Mouse (Mus musculus) neural tube, embryonic 11.5 days (tissue): ENCODE data around the gene Polr3a. TPM values are rescaled to one million over a fixed set of nuclear protein-coding genes. Genes with fewer than 3 reads are reported as not detected.

Experiments used
- ATAC-seq: fragments of 200-750 bp; cut with Nextera tagmentation; 2 replicates; pipeline ENCODE4 v1.8.0; 2017; ENCODE audit warnings: moderate number of reproducible peaks, mild to moderate bottlenecking, moderate TSS enrichment, moderate library complexity; ENCODE audit not compliant: insufficient read depth, low FRiP score, low TSS enrichment
- DNase-seq: peaks from one replicate; pipeline ENCODE4 v3.0.0-alpha.2; 2015; ENCODE audit warnings: low spot score
- H3K27ac ChIP-seq: fragments of 300-500 bp; sonication (generic); 2 replicates; pipeline ENCODE4 v1.5.1; 2014; ENCODE audit warnings: low read depth, mild to moderate bottlenecking, low read length
- H3K27me3 ChIP-seq: fragments of 300-500 bp; sonication (generic); 2 replicates; pipeline ENCODE4 v1.6.1; 2014; ENCODE audit warnings: mild to moderate bottlenecking, low read length, mixed read lengths; ENCODE audit not compliant: control insufficient read depth, insufficient read depth
- H3K36me3 ChIP-seq: fragments of 300-500 bp; sonication (generic); 2 replicates; pipeline ENCODE4 v1.6.1; 2014; ENCODE audit warnings: mild to moderate bottlenecking, low read length, moderate library complexity, mixed read lengths; ENCODE audit not compliant: control insufficient read depth, insufficient read depth
- H3K4me1 ChIP-seq: fragments of 300-500 bp; sonication (generic); 2 replicates; pipeline ENCODE4 v1.6.1; 2014; ENCODE audit warnings: low read length, mixed read lengths; ENCODE audit not compliant: control insufficient read depth, insufficient read depth
- H3K4me2 ChIP-seq: fragments of 300-500 bp; sonication (generic); 2 replicates; pipeline ENCODE4 v1.6.1; 2014; ENCODE audit warnings: low read depth, mild to moderate bottlenecking, moderate library complexity
- H3K4me3 ChIP-seq: fragments of 300-500 bp; sonication (generic); 2 replicates; pipeline ENCODE4 v1.5.1; 2014; ENCODE audit warnings: low read depth, low read length
- H3K9ac ChIP-seq: fragments of 300-500 bp; sonication (generic); 2 replicates; pipeline ENCODE4 v1.6.1; 2014; ENCODE audit warnings: mild to moderate bottlenecking, low read length
- H3K9me3 ChIP-seq: fragments of 300-500 bp; sonication (generic); 2 replicates; pipeline ENCODE4 v1.6.1; 2016; ENCODE audit warnings: low read length; ENCODE audit not compliant: control insufficient read depth
- WGBS: fragments of 180-500 bp; shearing (Covaris S2); extraction: QIAGEN DNeasy Blood & Tissue Kit; methylation state at CpG from one replicate; pipeline ENCODE4 v1.1.7; 2014; 5-methylcytosine and 5-hydroxymethylcytosine counted together
- polyA plus RNA-seq: library from polyadenylated mRNA; unstranded; fragments of >200 nt; fragmentation: Nextera tagmentation; extraction: Ambion mirVana; gene quantifications from 2 replicates; pipeline ENCODE4 v1.2.1, GENCODE M21; 2014

The Polr3a gene
- polyA plus RNA-seq, 1 experiment from 2014 or later = 21.5 TPM

GRCm38 (mm10) chr14:24510679-24511078, 23.8 kb upstream of the Polr3a start:
- 0 out of 2 replicates have a peak, but pooled peaks cover 3% of the 10 kb centered on the region for H3K9me3 ChIP-seq
- no peak overlapping the region for H3K9ac ChIP-seq
- H3K4me3 ChIP-seq = no peak overlapping the region
- H3K27me3 ChIP-seq = no peaks in the 10 kb centered on the region
- H3K4me1 ChIP-seq = peaks cover 17% of the 10 kb centered on the region
- DNase-seq (no peak), ATAC-seq (no peak)
- H3K36me3 ChIP-seq = no peaks in the 10 kb centered on the region
- H3K27ac ChIP-seq = no peak overlapping the region
- H3K4me2 ChIP-seq = no peak overlapping the region
- 81% methylated on average over 2 of the region's 2 CpGs for WGBS

DNA sequence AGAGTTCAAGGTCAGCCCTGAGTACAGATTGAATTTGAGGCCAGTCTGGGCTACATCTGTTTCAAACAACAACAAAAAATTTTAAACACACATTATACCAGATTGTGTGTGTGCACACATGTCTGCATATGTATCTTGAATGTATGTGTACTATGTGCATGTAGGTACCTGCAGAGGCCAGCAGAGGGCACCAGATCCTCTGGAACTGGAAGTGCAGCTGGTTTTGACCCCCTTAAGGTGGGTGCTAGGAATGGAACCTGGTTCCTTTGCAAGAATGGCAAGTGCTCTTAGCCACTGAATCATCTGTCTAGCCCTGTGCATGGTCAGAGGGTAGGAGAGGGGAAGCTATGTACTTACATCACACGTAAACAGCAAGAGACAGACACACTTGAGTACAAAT, 23.4 kb upstream of the Polr3a start:
- Histone ChIP-seq H3K36me3 (no peaks in the 10 kb centered on the region), H3K27ac (no peak overlapping the region), H3K9ac (no peak overlapping the region), H3K4me2 (no peak overlapping the region), H3K27me3 (no peaks in the 10 kb centered on the region), H3K4me1 (peaks cover 17% of the 10 kb centered on the region), H3K9me3 (0 out of 2 replicates have a peak, but pooled peaks cover 3% of the 10 kb centered on the region), H3K4me3 (no peak overlapping the region)
- ATAC-seq (no peak), DNase-seq (no peak)
- 93% methylated on average over 1 of the region's 1 CpGs for WGBS

GRCm38 (mm10) chr14:24509557-24509956, 22.7 kb upstream of the Polr3a start:
- H3K4me3 ChIP-seq = no peak overlapping the region
- ATAC-seq (no peak), DNase-seq (no peak)
- peaks cover 17% of the 10 kb centered on the region for H3K4me1 ChIP-seq
- WGBS = 69% methylated on average over 5 of the region's 5 CpGs
- H3K27me3 ChIP-seq = no peaks in the 10 kb centered on the region
- no peak overlapping the region for H3K27ac ChIP-seq
- H3K36me3 ChIP-seq = no peaks in the 10 kb centered on the region
- 0 out of 2 replicates have a peak, but pooled peaks cover 3% of the 10 kb centered on the region for H3K9me3 ChIP-seq
- no peak overlapping the region for H3K9ac ChIP-seq
- no peak overlapping the region for H3K4me2 ChIP-seq

GRCm38 (mm10) chr14:24508070-24508773, 21.4 kb upstream of the Polr3a start:
- H3K36me3 ChIP-seq = no peaks in the 10 kb centered on the region
- DNase-seq (peak; percentile 41), ATAC-seq (no peak)
- H3K9ac ChIP-seq = no peak overlapping the region; the same call in 1 of the 2 replicates
- 14% methylated on average over 18 of the region's 18 CpGs for WGBS
- no peaks in the 10 kb centered on the region for H3K27me3 ChIP-seq
- no peak overlapping the region; the same call in 1 of the 2 replicates for H3K27ac ChIP-seq
- peaks cover 17% of the 10 kb centered on the region for H3K4me1 ChIP-seq
- H3K9me3 ChIP-seq = 0 out of 2 replicates have a peak, but pooled peaks cover 3% of the 10 kb centered on the region
- no peak overlapping the region for H3K4me3 ChIP-seq
- H3K4me2 ChIP-seq = 0 out of 2 replicates have a peak overlapping the region, but pooled peaks have one; percentile 23

DNA sequence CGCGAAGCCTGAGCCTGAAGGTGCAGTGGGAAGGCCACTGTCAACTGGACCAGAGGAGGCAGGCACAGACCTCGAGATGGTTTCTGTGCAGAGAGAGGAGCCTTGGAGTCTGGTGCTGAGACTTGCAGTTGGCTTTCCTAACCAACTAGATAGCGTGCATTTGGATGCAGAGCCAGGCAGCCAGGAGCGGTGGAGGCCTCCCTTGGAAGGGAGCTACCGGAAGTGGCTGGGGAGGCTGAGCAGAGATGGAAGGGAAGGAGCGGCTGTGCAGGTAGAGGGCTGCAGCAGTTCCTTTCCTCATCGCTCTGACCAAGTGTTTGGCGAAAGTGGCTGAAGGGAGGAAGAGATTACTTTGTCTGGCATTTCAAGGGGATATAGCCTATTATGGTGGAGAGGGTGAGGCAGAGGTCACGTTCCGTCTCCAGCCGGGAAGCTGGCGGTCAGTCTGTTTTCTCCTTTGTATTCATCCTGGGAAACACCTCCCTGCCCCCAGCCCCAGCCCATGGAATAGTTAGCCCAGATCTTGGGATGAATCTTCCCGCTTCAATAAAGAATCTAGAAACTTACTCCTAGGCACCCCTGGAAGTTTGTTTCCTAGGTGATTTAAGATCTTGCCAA, 20.7 kb upstream of the Polr3a start:
- Histone ChIP-seq H3K36me3 (no peaks in the 10 kb centered on the region), H3K4me1 (peaks cover 17% of the 10 kb centered on the region), H3K27ac (peak overlapping the region; percentile 39; the same call in 1 of the 2 replicates), H3K4me3 (no peak overlapping the region), H3K4me2 (no peak overlapping the region; the same call in 1 of the 2 replicates), H3K9ac (0 out of 2 replicates have a peak overlapping the region, but pooled peaks have one; percentile 14), H3K9me3 (0 out of 2 replicates have a peak, but pooled peaks cover 3% of the 10 kb centered on the region), H3K27me3 (no peaks in the 10 kb centered on the region)
- DNase-seq = peak; percentile 42
- WGBS = 25% methylated on average over 14 of the region's 14 CpGs
- no peak for ATAC-seq

DNA sequence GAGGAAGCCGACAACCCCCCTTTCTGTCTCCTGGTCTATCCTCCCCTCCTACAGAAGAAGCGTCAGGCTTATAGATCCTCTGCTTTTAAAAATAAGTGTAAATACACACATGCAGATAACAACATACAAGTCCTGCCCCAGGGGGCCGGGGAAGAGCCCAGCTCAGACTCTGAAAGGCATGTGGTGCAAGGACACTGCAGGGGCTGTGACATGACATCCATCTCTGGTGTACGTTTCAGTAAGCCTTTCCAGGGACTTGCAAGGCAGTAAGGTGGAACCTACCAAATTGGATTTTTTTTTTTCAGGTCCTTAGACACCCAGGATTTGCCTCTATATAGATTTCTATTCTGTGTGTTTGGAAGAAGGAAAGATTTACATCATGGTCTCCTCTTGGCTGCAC, 14.4 kb upstream of the Polr3a start:
- Histone ChIP-seq H3K9ac (peak overlapping the region; percentile 44), H3K36me3 (peaks cover 9% of the 10 kb centered on the region), H3K4me1 (peaks cover 8% of the 10 kb centered on the region), H3K27me3 (no peaks in the 10 kb centered on the region), H3K4me2 (no peak overlapping the region), H3K4me3 (no peak overlapping the region), H3K9me3 (no peaks in the 10 kb centered on the region), H3K27ac (peak overlapping the region; percentile 73)
- WGBS = 70% methylated on average over 4 of the region's 4 CpGs
- ATAC-seq (no peak), DNase-seq (peak; percentile 31)

DNA sequence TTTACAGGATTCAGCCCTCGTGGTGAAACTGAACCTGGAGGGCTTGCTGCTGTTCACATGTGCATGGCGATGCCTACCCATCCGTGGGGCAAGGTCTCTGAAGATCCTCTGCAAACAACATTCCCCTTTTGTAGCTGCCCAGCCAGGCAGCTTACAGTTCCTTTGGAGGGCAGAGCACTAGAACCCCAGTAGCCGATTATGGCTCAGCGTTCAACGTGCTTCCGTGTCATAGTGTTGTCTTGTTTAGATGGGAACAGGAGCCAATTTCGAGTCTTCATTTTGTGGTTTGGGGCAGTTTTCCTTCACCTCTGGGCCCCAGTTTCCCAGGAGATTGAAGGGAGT, 14.0 kb upstream of the Polr3a start:
- Histone ChIP-seq H3K4me2 (no peak overlapping the region), H3K9ac (peak overlapping the region; percentile 44), H3K4me3 (no peak overlapping the region), H3K9me3 (no peaks in the 10 kb centered on the region), H3K27me3 (no peaks in the 10 kb centered on the region), H3K36me3 (peaks cover 12% of the 10 kb centered on the region), H3K27ac (peak overlapping the region; percentile 73), H3K4me1 (peaks cover 8% of the 10 kb centered on the region)
- DNase-seq (no peak), ATAC-seq (no peak)
- 20% methylated on average over 8 of the region's 8 CpGs for WGBS

- DNase-seq (peak; percentile 92), ATAC-seq (peak; percentile 80)
- WGBS = 19% methylated on average over 18 of the region's 18 CpGs
- Histone ChIP-seq H3K27me3 (no peaks in the 10 kb centered on the region), H3K4me1 (peaks cover 8% of the 10 kb centered on the region), H3K4me2 (no peak overlapping the region), H3K4me3 (no peak overlapping the region), H3K36me3 (peaks cover 15% of the 10 kb centered on the region), H3K9ac (peak overlapping the region; percentile 44), H3K9me3 (no peaks in the 10 kb centered on the region), H3K27ac (peak overlapping the region; percentile 73)
Observed at GRCm38 (mm10) chr14:24500091-24500844, 13.4 kb upstream of the Polr3a start.
